Mouse (Mus musculus) left cerebral cortex, adult 11 months (tissue): ENCODE data around the gene Oas1h.
"Not testable (repeated sequence)": the region's sequence is repeated elsewhere in the genome, so short reads cannot be mapped to it uniquely, and the experiment has no call there.

ENCODE experiments used
- DNase-seq: peaks from one replicate; pipeline ENCODE4 v3.0.0; 2022; ENCODE audit warnings: low spot score

Oas1h gene

DNA sequence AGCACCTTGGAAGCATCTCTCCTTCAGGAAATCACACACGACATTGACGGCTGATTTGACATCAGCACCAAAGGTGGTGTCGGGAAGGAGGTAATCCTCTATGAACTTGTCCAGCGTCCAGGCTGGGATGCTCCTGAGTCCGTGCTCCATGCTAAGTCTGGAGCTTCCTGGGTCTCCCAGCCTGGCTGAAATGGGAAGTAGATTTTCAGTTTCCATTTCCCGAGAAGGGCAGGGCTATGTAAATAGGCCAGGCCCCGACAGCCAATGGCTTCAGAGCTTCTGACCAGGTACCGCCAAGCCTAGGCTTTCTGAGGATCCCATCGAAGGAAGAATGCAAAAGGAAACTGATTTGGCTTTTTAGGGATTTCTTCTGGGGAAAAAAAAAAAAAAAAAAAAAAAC is 26.2 kb downstream of the Oas1h start, which contains the start of gene Oas1g:
Oas1g (minus strand) TSS at position 201 of the 400 bp plus-strand sequence.
- DNase-seq = not testable (repeated sequence)

GRCm38 (mm10) chr5:120887831-120888230 is 26.6 kb downstream of the Oas1h start:
- DNase-seq = no peak

GRCm38 (mm10) chr5:120888294-120888815 is 27.1 kb downstream of the Oas1h start:
- not testable (repeated sequence) for DNase-seq

DNA sequence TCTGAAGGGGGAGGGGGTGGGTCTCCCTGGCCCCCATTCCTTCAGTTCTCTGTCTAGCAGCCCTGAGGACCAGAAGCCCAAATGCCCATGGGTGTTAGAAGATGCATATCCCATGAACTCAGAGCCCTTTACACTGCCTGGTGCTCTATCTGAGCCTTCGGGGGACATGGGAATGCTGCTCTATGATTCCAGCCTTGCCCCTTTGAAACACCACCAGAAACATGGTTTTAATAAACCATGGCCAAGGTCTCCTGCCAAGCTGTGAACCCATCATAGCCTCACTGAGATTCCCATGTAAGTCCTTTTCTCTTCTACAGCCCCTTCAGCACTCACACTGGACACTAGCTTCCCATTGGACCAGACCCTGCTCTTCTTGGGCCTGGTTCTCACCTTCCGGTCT is 28.8 kb downstream of the Oas1h start:
- no peak for DNase-seq

DNA sequence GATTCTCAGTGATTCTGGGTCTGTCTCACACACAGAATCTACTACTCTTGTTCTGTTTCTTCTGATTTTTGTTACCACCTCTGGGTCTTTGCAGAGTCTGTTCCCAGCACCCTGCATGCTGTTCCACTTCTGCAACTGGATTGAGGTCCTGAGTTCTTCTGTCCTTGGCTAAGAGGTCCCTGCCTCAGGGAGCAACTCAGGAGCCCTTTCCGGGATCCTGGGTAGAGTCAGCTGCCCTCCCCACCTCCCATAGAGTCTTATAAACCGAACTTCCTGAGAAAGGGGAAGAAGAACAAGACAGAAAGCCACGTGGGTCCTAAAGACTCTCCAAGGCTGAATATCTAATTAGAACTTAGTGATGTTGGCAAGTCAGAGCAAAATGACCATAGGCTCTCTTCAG is 29.8 kb downstream of the Oas1h start:
- DNase-seq = no peak

- not testable (repeated sequence) for DNase-seq
Observed at GRCm38 (mm10) chr5:120891566-120892242, 30.5 kb downstream of the Oas1h start.

GRCm38 (mm10) chr5:120892243-120892660 is 31.0 kb downstream of the Oas1h start:
- DNase-seq = no peak

GRCm38 (mm10) chr5:120893866-120894265 is 32.6 kb downstream of the Oas1h start:
- not testable (repeated sequence) for DNase-seq

- not testable (repeated sequence) for DNase-seq
Observed at GRCm38 (mm10) chr5:120894692-120895091, 33.5 kb downstream of the Oas1h start.

GRCm38 (mm10) chr5:120895231-120895900 is 34.1 kb downstream of the Oas1h start:
- no peak for DNase-seq

DNA sequence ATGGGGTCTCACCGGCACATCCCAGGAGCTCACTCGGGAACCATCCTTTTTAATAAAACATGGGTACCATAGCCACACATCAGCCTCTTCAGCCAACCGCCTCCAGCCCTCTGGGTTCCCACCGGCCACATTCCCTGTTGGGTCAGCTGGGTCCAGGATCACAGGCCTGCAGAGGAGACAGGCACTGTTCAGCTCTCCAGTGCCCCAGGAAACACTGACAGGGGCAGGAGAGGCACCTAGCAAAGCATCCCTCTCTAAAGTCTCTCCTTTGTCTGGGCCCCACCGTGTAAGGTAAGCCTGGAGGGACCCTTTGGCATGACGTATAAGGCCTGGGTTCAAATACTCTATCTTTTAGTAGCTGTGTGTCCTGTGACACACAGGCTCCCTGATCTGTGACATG is 37.1 kb downstream of the Oas1h start:
- DNase-seq = no peak

GRCm38 (mm10) chr5:120898726-120899125 is 37.5 kb downstream of the Oas1h start:
- DNase-seq = no peak

DNA sequence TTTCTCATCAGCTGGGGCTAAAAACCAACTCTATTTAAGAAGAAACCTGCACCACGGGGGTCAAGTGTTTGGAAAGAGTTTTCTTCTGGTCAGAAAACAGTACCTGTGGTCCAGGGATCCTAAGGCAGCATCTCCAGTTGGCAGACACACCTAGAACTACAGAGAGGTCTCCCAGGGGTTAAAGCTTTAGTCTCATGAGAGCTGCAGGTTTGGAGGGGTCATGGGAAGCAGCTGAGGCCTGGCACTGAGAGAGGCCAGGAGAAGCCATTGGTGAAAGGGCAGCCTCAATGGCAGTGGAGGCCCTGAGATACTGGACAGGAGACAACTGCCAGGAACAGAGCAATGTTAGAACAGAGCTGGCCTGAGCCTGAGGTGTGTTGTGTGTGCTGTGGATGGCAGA is 39.4 kb downstream of the Oas1h start:
- no peak for DNase-seq

DNA sequence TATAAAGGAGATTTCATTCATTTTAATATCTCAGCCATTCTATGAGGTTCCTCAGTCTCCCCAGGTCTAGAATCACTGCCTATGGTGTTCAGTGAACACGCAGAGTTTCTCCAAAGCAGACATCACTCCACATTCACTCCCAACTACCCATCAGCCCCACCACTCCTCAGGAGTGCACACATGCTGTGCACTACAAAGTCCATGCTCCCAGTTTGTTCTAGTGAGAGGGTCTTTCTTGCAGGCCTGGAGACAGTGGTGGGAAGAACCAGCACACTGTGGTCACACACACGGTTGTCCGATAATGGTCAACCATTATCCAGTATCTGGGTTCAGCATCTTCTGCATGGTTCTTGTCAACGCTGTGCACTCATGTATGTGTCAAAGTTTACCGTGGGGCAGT is 40.8 kb downstream of the Oas1h start:
- no peak for DNase-seq

- DNase-seq = not testable (repeated sequence)
Observed at GRCm38 (mm10) chr5:120906791-120907733, 45.8 kb downstream of the Oas1h start, which contains the start of gene Oas1a. Gene Oas1a (minus strand): TSS chr5:120907521.

DNA sequence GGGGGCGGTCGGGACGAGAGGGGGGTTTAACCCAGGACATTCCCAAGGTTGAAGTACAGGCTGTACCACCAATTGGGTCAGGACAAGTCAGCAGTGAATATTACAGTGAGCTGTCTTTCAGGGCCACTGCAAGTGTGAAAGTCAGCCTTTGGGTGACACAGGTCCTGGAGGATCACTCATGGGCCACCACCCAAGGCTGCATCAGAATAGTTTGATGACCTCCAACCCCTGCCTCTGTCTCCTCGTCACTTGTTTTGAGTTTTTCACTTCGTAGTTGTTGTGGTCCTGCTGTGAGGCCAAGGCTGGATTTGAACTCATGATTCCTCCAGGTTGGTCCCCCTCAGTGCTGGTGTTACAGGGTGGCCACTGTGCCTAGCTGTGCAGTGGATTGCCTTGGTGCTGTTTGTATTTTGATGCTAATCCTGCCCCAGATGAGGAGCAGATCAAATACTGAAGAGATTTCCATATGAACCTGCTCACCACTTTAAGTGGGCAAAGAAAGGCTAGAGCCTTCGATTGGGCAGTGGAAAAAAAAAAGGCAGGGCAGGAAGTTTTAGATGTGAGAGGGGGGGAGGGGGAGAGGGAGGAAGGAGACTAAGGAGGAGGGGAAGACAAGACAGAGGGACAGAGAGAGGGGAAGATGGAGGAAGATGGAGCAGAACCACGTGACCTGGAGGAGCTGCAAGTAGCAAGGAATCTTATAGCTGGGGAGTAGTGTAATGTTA is 47.1 kb downstream of the Oas1h start:
- DNase-seq = no peak

- not testable (repeated sequence) for DNase-seq
Observed at GRCm38 (mm10) chr5:120914204-120914603, 53.0 kb downstream of the Oas1h start, which contains the start of gene Oas1d. Gene Oas1d (plus strand): TSS chr5:120914536.

GRCm38 (mm10) chr5:120919156-120919935 is 58.1 kb downstream of the Oas1h start:
- DNase-seq = not testable (repeated sequence)

GRCm38 (mm10) chr5:120920296-120920695 is 59.1 kb downstream of the Oas1h start:
- no peak for DNase-seq
